Mouse (Mus musculus): Measurements from ENCODE around the gene Hist2h2aa1. TPM values are rescaled to one million over a fixed set of nuclear protein-coding genes. Genes with fewer than 3 reads are reported as not detected.
"Not testable (repeated sequence)": the region's sequence is repeated elsewhere in the genome, so short reads cannot be mapped to it uniquely, and the experiment has no call there.

Hist2h2aa1 gene
- 12.3 and 21.1 TPM in 2 replicates for polyA plus RNA-seq (2015; fragmentation: Nextera tagmentation; extraction: Ambion mirVana)

- ATAC-seq (ENCODE audit: low read depth), result peak; percentile 89
- peak within 1 kb of the TSS; percentile 83 for H3K9ac ChIP-seq
- not testable (repeated sequence) for H3K9me3 ChIP-seq, H3K27me3 ChIP-seq, H3K36me3 ChIP-seq
- 0% methylated on average over 40 of the region's 88 CpGs for WGBS
- H3K4me2 ChIP-seq, result peak within 1 kb of the TSS; percentile 64
- H3K4me3 ChIP-seq, result peak within 1 kb of the TSS; percentile 49
- H3K27ac ChIP-seq (replicated peaks), result peak within 1 kb of the TSS; percentile 98
- peaks cover 40% of the 10 kb centered on the region for H3K4me1 ChIP-seq (replicated peaks)
Measured at GRCm38 (mm10) chr3:96245003-96245886, at the start of gene Hist2h2aa1. TSS of gene Hist2h2aa1 (plus strand) at chr3:96245497.

GRCm38 (mm10) chr3:96195616-96196313 lies 49.5 kb upstream of the Hist2h2aa1 start:
- H3K9ac ChIP-seq, result peak overlapping the region; percentile 87; the same call in 1 of the 2 replicates
- H3K4me1 ChIP-seq (replicated peaks), result peaks cover 18% of the 10 kb centered on the region
- peak overlapping the region; percentile 98; the same call in 1 of the 2 replicates for H3K27ac ChIP-seq (replicated peaks)
- 89% methylated on average over 11 of the region's 11 CpGs for WGBS
- H3K4me2 ChIP-seq, result peak overlapping the region; percentile 82
- H3K27me3 ChIP-seq, result no peaks in the 10 kb centered on the region
- peaks cover 46% of the 10 kb centered on the region for H3K36me3 ChIP-seq
- ATAC-seq (ENCODE audit: low read depth), result no peak
- H3K9me3 ChIP-seq, result no peaks in the 10 kb centered on the region
- peak overlapping the region; percentile 72 for H3K4me3 ChIP-seq

- H3K9ac ChIP-seq, result peak overlapping the region; percentile 87
- H3K4me3 ChIP-seq, result peak overlapping the region; percentile 72
- peak overlapping the region; percentile 82 for H3K4me2 ChIP-seq
- no peaks in the 10 kb centered on the region for H3K9me3 ChIP-seq
- no peaks in the 10 kb centered on the region for H3K27me3 ChIP-seq
- peaks cover 38% of the 10 kb centered on the region for H3K36me3 ChIP-seq
- H3K4me1 ChIP-seq (replicated peaks), result peaks cover 18% of the 10 kb centered on the region
- peak; percentile 51 for ATAC-seq (ENCODE audit: low read depth)
- H3K27ac ChIP-seq (replicated peaks), result peak overlapping the region; percentile 98
- 18% methylated on average over 27 of the region's 27 CpGs for WGBS
Measured at GRCm38 (mm10) chr3:96196437-96197128, 48.7 kb upstream of the Hist2h2aa1 start.

GRCm38 (mm10) chr3:96197129-96197749 lies 48.1 kb upstream of the Hist2h2aa1 start:
- under 1% methylated on average over 50 of the region's 50 CpGs for WGBS
- H3K9ac ChIP-seq, result peak overlapping the region; percentile 87
- peak overlapping the region; percentile 72 for H3K4me3 ChIP-seq
- peaks cover 18% of the 10 kb centered on the region for H3K4me1 ChIP-seq (replicated peaks)
- H3K36me3 ChIP-seq, result peaks cover 31% of the 10 kb centered on the region
- no peaks in the 10 kb centered on the region for H3K9me3 ChIP-seq
- no peaks in the 10 kb centered on the region for H3K27me3 ChIP-seq
- peak overlapping the region; percentile 82 for H3K4me2 ChIP-seq
- peak; percentile 96 for ATAC-seq (ENCODE audit: low read depth)
- peak overlapping the region; percentile 98 for H3K27ac ChIP-seq (replicated peaks)

- peak overlapping the region; percentile 82 for H3K4me2 ChIP-seq
- peak; percentile 27; the same call in 1 of the 2 replicates for ATAC-seq (ENCODE audit: low read depth)
- H3K4me1 ChIP-seq (replicated peaks), result peaks cover 18% of the 10 kb centered on the region
- 7% methylated on average over 6 of the region's 6 CpGs for WGBS
- peak overlapping the region; percentile 72 for H3K4me3 ChIP-seq
- H3K27me3 ChIP-seq, result no peaks in the 10 kb centered on the region
- 0 out of 2 replicates have a peak overlapping the region, but pooled peaks have one; percentile 33 for H3K27ac ChIP-seq (replicated peaks)
- peak overlapping the region; percentile 63 for H3K9ac ChIP-seq
- no peaks in the 10 kb centered on the region for H3K9me3 ChIP-seq
- peaks cover 22% of the 10 kb centered on the region for H3K36me3 ChIP-seq
Measured at GRCm38 (mm10) chr3:96198181-96198580, 47.1 kb upstream of the Hist2h2aa1 start.

GRCm38 (mm10) chr3:96198601-96199251 lies 46.6 kb upstream of the Hist2h2aa1 start:
- not testable (repeated sequence) for H3K27ac ChIP-seq (replicated peaks); H3K27me3 ChIP-seq; H3K9ac ChIP-seq; H3K9me3 ChIP-seq; ATAC-seq (ENCODE audit: low read depth); H3K4me3 ChIP-seq
- Histone ChIP-seq H3K36me3 (peaks cover 16% of the 10 kb centered on the region), H3K4me1 (replicated peaks) (peaks cover 18% of the 10 kb centered on the region), H3K4me2 (peak overlapping the region; percentile 82)
- 27% methylated on average over 7 of the region's 8 CpGs for WGBS

- WGBS, result 67% methylated on average over 2 of the region's 2 CpGs
- Histone ChIP-seq H3K4me3 (no peak overlapping the region), H3K36me3 (peaks cover 6% of the 10 kb centered on the region), H3K4me1 (replicated peaks) (peaks cover 18% of the 10 kb centered on the region), H3K9ac (no peak overlapping the region), H3K27me3 (no peaks in the 10 kb centered on the region), H3K27ac (replicated peaks) (no peak overlapping the region), H3K4me2 (no peak overlapping the region), H3K9me3 (no peaks in the 10 kb centered on the region)
- ATAC-seq (ENCODE audit: low read depth), result no peak
Measured at GRCm38 (mm10) chr3:96199731-96200130, 45.6 kb upstream of the Hist2h2aa1 start.

GRCm38 (mm10) chr3:96207819-96208218 lies 37.5 kb upstream of the Hist2h2aa1 start:
- 89% methylated on average over 3 of the region's 3 CpGs for WGBS

GRCm38 (mm10) chr3:96209242-96209641 lies 36.1 kb upstream of the Hist2h2aa1 start:
- 31% methylated on average over 15 of the region's 15 CpGs for WGBS
- no peak overlapping the region for H3K27ac ChIP-seq (replicated peaks)
- no peaks in the 10 kb centered on the region for H3K9me3 ChIP-seq
- no peak overlapping the region for H3K4me3 ChIP-seq
- no peak for ATAC-seq (ENCODE audit: low read depth)
- no peaks in the 10 kb centered on the region for H3K4me1 ChIP-seq (replicated peaks)
- no peaks in the 10 kb centered on the region for H3K36me3 ChIP-seq
- no peak overlapping the region for H3K9ac ChIP-seq
- no peaks in the 10 kb centered on the region for H3K27me3 ChIP-seq
- no peak overlapping the region for H3K4me2 ChIP-seq

More at GRCm38 (mm10) chr3:96207819-96208218, 37.5 kb upstream of the Hist2h2aa1 start:
- no peak overlapping the region for H3K4me3 ChIP-seq
- H3K27me3 ChIP-seq, result no peaks in the 10 kb centered on the region
- no peak for ATAC-seq (ENCODE audit: low read depth)
- H3K27ac ChIP-seq (replicated peaks), result no peak overlapping the region
- H3K36me3 ChIP-seq, result no peaks in the 10 kb centered on the region
- H3K9me3 ChIP-seq, result no peaks in the 10 kb centered on the region
- H3K4me2 ChIP-seq, result no peak overlapping the region
- no peak overlapping the region for H3K9ac ChIP-seq
- no peaks in the 10 kb centered on the region for H3K4me1 ChIP-seq (replicated peaks)

- H3K4me2 ChIP-seq, result peak overlapping the region; percentile 91
- no peaks in the 10 kb centered on the region for H3K9me3 ChIP-seq
- H3K36me3 ChIP-seq, result no peaks in the 10 kb centered on the region
- peak overlapping the region; percentile 66 for H3K4me3 ChIP-seq
- no peaks in the 10 kb centered on the region for H3K27me3 ChIP-seq
- H3K4me1 ChIP-seq (replicated peaks), result peaks cover 38% of the 10 kb centered on the region
- H3K27ac ChIP-seq (replicated peaks), result peak overlapping the region; percentile 98
- H3K9ac ChIP-seq, result peak overlapping the region; percentile 85
- ATAC-seq (ENCODE audit: low read depth), result peak; percentile 41
- WGBS, result 0% methylated on average over 12 of the region's 12 CpGs
Measured at GRCm38 (mm10) chr3:96219191-96219641, 26.1 kb upstream of the Hist2h2aa1 start.

GRCm38 (mm10) chr3:96219661-96220130 lies 25.6 kb upstream of the Hist2h2aa1 start, which contains the start of the genes Bola1 and Hist2h2ab:
TSS of gene Bola1 (minus strand) at chr3:96219709.
TSS of gene Hist2h2ab (plus strand) at chr3:96219865.
- no peaks in the 10 kb centered on the region for H3K9me3 ChIP-seq
- H3K27me3 ChIP-seq, result no peaks in the 10 kb centered on the region
- H3K4me2 ChIP-seq, result peak within 1 kb of the TSS; percentile 91
- peak within 1 kb of the TSS; percentile 98 for H3K27ac ChIP-seq (replicated peaks)
- H3K4me3 ChIP-seq, result peak within 1 kb of the TSS; percentile 66
- ATAC-seq (ENCODE audit: low read depth), result peak; percentile 93
- H3K4me1 ChIP-seq (replicated peaks), result peaks cover 40% of the 10 kb centered on the region
- no peaks in the 10 kb centered on the region for H3K36me3 ChIP-seq
- WGBS, result under 1% methylated on average over 37 of the region's 37 CpGs
- H3K9ac ChIP-seq, result peak within 1 kb of the TSS; percentile 85

Measured in neural tube, embryonic 13.5 days (tissue).